Mouse (Mus musculus) frontal cortex, adult (tissue): ENCODE data around the gene Caln1.

Source experiments
- ATAC-seq: cut with Nextera tagmentation; 2 replicates; pipeline ENCODE4 v1.9.2; 2017; ENCODE audit warnings: mild to moderate bottlenecking, moderate library complexity, mixed read lengths; ENCODE audit not compliant: low TSS enrichment

The Caln1 gene

GRCm38 (mm10) chr5:130688385-130689138 lies 319.3 kb downstream of the Caln1 start:
- no peak for ATAC-seq

GRCm38 (mm10) chr5:130691349-130691748 lies 322.1 kb downstream of the Caln1 start:
- ATAC-seq = no peak

- ATAC-seq = no peak
Measured at GRCm38 (mm10) chr5:130699476-130699875, 330.2 kb downstream of the Caln1 start.

- ATAC-seq = no peak
Measured at GRCm38 (mm10) chr5:130701777-130702176, 332.5 kb downstream of the Caln1 start.

GRCm38 (mm10) chr5:130702361-130702760 lies 333.1 kb downstream of the Caln1 start:
- no peak for ATAC-seq

- ATAC-seq = no peak
Measured at GRCm38 (mm10) chr5:130704866-130705265, 335.6 kb downstream of the Caln1 start.

- no peak for ATAC-seq
Measured at GRCm38 (mm10) chr5:130706202-130706855, 337.1 kb downstream of the Caln1 start.

GRCm38 (mm10) chr5:130707755-130708154 lies 338.5 kb downstream of the Caln1 start:
- no peak for ATAC-seq

- ATAC-seq = no peak
Measured at GRCm38 (mm10) chr5:130708616-130709015, 339.4 kb downstream of the Caln1 start.

- ATAC-seq = no peak
Measured at GRCm38 (mm10) chr5:130711643-130712042, 342.4 kb downstream of the Caln1 start.

GRCm38 (mm10) chr5:130712281-130712680 lies 343.0 kb downstream of the Caln1 start:
- no peak for ATAC-seq

- ATAC-seq = no peak
Measured at GRCm38 (mm10) chr5:130715181-130715580, 345.9 kb downstream of the Caln1 start.

- no peak for ATAC-seq
Measured at GRCm38 (mm10) chr5:130718385-130718784, 349.1 kb downstream of the Caln1 start.

GRCm38 (mm10) chr5:130742171-130742570 lies 372.9 kb downstream of the Caln1 start:
- peak; percentile 31; the same call in 1 of the 2 replicates for ATAC-seq

GRCm38 (mm10) chr5:130757517-130757916 lies 388.3 kb downstream of the Caln1 start:
- no peak for ATAC-seq

- peak; percentile 70; the same call in 1 of the 2 replicates for ATAC-seq
Measured at GRCm38 (mm10) chr5:130765784-130766183, 396.5 kb downstream of the Caln1 start.

- no peak for ATAC-seq
Measured at GRCm38 (mm10) chr5:130771061-130771741, 401.9 kb downstream of the Caln1 start.

- ATAC-seq = no peak
Measured at GRCm38 (mm10) chr5:130772491-130772890, 403.2 kb downstream of the Caln1 start.

GRCm38 (mm10) chr5:130774946-130775345 lies 405.7 kb downstream of the Caln1 start:
- ATAC-seq = no peak

- ATAC-seq = peak; percentile 79
Measured at GRCm38 (mm10) chr5:130792755-130793452, 423.6 kb downstream of the Caln1 start.

- ATAC-seq = peak; percentile 86
Measured at GRCm38 (mm10) chr5:130797713-130798112, 428.5 kb downstream of the Caln1 start.

- ATAC-seq = no peak
Measured at GRCm38 (mm10) chr5:130810314-130810713, 441.1 kb downstream of the Caln1 start.
